Mouse (Mus musculus) retina, postnatal 7 days (tissue): ENCODE data around the gene Gm9918.
A peak's percentile ranks its signal among the peaks of the same experiment; 100 is the strongest.

Source experiments
- DNase-seq: peaks from one replicate; pipeline ENCODE4 v3.0.0-alpha.2; 2012; ENCODE audit warnings: low read depth, low spot score

Gene Gm9918

DNA sequence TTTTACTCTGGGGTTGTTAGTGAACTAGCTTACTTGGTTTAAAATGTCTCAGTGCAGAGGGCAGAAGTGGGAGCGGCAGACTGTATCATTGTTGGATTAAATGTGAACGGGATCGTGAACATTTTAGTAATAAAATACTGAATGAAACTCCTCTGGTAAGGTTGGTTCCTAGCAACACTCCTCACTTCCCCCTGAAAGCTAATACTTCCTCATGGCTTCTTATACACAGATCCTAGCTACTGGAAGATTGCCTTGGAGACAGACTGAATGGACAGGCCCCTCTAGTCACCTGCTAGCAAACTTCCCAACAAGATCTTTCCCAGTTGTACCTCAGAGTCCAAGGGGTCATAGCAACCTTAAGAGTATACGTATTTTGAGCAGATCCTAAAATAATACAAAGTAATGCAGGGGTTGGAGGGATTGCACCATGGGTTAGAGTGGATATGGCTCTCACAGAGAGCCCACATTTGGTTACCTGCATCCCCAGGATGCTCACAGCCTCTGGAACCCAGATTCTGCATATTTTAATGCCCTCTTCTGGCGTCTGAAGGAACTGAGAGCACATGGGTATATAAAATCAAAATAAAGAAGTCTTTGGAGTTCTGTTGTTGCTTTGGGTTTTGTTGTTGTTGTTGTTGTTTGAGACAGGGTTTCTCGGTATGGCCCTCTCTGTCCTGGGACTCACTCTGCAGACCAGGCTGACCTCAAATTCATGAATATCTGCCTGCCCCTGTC is 3.8 kb downstream of the Gm9918 start:
- DNase-seq = no peak

DNA sequence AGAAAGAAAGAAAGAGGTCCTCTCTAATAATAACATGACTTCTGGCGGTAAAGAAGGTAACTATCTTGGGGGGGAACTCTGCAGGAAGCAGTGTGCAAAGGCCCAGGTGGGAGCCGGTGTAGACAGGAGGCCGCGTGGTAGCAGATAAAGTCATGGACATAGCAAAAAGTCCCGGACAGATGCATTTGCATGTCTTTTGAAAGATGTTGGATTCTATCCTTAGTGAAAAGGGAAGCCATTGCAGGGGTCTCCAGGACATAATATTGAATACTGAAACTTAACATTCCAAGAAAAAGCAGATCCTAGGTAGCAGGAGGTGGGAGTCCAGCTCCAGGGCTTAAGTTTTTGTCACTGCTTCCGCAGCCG is 8.3 kb downstream of the Gm9918 start:
- no peak for DNase-seq

DNA sequence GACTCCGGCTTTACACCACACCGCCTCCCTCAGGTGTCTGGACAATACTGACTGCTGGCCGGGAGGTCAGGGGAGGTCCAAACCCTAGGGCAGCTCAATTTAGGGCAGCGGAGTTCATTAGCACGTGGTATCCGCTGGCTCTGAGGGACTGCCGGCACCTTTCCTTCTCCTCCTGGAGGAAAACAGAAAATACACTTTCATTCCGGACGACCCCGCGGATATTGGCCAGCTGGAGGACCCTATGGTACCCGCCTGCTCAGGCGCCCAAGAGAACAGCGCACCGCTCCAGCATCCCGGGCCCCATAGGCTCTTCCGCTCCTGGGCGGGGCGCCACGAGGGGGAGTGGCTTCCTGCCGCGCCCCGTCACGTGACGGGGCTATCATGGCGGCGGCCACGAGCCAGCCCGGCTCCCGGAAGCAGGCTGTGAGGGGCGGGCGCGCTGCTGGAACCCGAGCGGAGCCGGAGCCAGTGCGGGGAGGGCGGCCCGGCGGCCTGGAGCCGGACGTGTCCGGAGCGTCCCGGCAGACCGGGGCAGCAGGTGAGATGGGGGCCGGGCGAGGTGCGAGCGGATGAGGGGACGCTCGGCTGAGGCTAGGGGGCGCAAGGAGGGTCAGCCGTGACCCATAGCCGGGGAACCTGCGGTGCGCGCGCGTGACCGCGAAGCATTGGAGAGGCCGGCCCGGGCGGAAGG is 8.9 kb downstream of the Gm9918 start, which contains the start of gene Mfsd5:
Gene Mfsd5 (plus strand): TSS at position 363 of the 691 bp plus-strand sequence.
- peak; percentile 84 for DNase-seq

DNA sequence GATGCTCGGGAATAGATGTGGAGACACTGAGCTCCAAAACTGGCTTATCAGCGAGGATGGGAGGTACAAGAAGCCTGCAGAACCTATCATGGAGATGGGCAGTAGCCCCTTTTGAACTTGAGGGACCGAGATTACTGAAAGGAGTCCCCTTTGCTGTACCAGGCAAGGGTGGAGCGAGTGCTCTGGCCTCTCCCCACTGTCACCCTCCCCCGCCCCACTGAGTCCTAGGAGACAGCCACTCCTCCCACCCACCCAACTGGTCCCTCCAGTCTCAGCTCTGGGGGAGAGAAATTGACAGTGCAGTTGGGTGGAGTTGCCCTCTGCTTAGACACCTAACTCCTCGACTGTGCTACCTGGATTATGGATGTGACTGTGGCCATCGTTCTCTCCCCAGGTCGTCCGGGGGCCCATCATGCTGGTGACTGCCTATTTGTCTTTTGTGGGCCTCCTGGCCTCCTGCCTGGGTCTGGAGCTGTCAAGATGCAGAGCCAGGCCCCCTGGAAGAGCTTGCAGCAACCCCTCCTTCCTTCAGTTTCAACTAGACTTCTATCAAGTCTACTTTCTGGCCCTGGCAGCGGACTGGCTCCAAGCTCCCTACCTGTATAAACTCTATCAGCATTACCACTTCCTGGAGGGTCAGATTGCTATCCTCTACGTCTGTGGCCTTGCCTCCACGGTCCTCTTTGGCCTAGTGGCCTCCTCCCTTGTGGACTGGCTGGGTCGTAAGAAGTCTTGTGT is 9.6 kb downstream of the Gm9918 start:
- DNase-seq = no peak

DNA sequence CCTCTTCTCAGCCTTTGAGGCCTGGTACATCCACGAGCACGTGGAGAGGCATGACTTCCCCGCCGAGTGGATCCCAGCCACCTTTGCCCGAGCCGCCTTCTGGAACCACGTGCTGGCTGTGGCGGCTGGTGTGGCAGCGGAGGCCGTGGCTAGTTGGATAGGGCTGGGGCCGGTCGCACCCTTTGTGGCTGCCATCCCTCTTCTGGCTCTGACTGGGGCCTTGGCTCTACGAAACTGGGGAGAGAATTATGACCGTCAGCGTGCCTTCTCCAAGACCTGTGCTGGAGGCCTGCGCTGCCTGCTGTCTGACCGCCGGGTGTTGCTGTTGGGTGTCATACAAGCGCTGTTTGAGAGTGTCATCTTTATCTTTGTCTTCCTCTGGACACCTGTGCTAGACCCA is 10.3 kb downstream of the Gm9918 start:
- DNase-seq = no peak

DNA sequence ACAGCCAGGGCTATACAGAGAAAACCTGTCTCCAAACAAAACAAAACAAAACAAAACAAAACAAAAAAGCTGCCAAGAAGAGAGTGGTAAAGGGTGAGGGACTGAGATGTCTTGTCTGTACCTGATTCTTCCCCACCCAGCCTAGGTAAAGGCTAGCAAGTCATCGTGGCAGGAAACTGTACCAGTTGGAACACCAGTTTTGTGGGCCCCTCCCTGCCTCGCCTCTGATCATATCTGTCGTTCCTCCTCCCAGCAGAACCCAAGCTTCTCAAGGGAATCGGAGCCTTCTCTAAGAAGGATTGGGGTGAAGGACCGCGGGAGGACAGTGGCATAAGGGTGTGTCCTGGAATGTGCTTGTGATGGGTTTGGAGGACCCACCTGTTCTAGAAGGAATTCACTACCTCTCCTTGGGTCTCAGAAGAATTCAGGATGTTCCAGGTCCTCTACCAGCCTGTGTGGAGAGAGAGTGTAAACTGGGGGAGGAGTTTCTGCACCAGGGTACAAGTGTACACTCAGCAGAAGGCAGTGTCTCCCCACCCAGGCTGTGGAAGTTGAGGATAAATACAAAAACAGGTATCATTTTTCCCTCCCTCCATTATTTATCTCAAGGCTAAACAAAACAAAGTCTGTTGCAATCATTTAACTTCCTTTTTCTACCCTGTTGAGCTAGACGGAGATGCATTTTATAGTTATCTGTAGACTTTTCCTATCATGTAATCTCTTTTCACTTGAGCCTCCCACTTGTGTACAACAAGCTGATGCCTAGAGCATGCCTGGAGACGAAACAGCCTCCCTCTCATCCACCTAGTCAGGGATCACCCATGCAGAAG is 12.3 kb downstream of the Gm9918 start:
- no peak for DNase-seq

DNA sequence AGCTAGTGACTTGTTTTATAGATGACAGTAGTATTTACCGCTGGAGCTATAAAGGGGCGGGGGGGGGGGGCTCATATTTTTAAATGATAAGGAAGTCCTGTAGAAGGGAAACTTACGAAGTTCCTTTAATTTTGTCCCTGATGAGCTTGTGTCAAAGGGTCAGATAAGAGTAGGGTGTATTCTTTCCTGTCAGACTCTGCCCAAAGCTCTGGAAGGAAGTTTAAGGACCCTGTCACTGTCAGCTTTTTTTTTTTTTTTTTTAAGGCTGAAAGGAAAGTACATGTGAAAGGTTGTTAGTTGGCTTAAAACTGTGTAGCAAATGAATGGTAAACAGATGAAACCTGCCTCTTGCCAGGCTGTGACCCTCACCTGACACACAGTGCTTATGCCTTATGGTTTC is 13.3 kb downstream of the Gm9918 start:
- DNase-seq = no peak

DNA sequence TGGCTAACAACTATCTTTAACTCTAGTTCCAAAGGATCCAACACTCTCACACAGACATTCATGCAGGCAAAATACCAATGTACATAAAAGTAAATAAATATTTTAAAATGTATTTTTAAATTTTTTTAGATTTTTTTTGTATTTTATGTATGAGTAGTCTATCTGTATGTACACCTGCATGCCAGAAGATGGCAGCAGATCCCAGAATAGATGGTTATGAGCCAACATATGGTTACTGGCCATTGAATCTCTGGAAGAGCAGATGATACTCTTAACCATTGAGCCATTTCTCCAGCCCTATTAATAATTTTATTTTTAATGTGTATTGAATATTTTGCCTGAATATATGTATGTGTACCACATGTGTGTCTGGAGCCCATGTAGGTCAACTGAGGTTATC is 17.0 kb downstream of the Gm9918 start:
- DNase-seq = no peak

DNA sequence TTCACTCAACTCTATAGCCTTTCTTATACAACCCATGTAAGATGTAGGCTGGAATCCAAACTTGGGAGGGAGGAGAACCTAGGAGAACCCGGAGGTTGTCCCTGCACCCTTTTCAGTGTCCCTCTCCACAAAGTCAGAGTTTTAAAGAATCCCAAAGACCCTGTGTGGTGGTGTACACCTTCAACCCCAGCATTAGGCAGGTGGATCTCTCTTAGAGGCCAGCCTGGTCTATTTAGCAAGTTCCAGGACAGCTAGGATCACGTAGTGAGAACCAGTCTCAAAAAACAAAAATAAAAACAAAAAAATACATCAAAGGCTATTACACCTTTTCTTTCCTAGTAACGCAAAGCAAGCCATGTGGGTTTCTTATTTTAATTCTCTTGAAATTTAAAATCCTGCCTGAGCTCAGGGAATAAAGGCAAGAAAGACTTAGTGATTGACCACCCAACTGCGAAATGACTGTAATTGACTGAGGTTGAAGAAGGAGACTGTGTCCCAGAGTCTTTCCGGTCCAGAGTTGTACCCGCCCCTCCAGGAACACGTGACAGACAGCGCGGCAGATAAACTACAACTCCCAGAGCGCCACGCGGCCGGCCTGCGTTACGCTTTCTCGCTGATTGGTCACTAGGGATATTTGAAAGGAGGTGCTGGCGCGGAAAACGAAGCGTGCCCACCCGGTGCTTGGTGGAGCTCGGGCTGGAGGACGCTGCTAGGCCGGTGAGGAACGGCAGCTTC is 25.4 kb downstream of the Gm9918 start, which contains the start of gene Espl1:
Gene Espl1 (plus strand): TSS at position 634 of the 735 bp plus-strand sequence.
- DNase-seq = peak; percentile 79

DNA sequence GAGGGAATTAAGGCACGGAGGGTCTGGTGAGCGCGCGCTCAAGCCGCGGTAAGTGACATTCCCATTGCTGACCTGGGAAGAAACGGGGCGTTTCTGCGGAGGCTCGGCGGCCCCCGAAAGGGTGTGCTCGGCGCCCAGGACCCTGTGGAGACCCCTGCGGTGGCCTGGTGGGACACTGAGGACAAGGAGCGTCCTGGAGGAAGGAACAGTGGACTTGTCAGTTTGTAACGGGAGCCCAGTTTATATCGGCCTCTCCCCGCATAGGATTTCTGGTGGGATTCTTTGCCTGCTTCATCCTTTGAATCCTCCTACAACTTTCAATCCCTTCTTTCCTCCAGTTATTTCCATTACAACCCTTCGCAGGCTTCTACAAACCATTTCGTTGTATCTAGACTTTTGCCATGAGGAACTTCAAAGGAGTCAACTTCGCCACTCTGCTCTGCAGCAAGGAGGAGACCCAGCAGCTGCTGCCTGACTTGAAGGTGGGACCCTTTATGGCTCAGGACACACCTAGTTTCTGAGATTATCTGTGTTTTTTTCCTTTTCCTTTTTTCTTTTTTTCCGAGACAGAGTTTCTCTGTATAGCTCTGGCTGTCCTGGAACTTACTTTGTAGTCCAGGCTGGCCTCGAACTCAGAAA is 26.1 kb downstream of the Gm9918 start:
- DNase-seq = no peak

DNA sequence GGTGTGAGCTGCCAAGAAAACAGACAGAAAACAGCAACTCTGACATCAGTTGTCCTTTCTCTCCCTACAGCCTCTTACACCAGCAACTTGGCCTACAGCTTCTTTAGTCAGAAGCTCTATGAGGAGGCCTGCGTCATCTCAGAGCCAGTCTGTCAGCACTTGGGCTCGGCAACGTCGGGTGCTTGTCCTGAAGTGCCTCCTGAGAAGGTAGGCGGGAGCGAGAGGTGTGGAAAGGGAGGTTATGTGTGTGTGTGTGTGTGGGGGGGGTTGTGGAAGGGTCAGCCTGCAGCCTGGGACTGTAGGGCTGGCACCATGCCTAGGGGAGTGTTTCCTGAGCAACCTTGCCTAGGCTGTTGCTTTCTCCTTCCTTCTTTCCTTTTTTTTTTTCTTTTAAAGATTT is 32.2 kb downstream of the Gm9918 start:
- DNase-seq = no peak

DNA sequence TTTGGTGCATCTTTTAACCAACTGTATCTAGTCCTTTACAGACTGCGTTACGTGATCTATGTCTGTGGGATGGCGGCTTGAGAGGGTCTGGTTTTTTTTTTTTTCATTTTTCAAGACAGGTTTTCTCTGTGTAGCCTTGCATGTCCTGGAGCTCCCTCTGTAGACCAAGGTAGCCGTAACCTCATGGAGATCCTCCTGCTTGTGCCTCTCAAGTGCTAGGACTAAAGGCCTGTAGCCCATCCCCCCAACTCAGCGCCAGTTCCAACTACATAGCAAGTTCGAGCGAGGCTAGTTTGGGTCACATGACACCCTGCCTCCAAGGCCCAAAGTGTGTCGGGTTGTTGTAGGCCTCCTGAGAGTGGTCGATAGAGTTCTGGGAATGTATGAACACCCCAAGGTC is 38.4 kb downstream of the Gm9918 start:
- no peak for DNase-seq

DNA sequence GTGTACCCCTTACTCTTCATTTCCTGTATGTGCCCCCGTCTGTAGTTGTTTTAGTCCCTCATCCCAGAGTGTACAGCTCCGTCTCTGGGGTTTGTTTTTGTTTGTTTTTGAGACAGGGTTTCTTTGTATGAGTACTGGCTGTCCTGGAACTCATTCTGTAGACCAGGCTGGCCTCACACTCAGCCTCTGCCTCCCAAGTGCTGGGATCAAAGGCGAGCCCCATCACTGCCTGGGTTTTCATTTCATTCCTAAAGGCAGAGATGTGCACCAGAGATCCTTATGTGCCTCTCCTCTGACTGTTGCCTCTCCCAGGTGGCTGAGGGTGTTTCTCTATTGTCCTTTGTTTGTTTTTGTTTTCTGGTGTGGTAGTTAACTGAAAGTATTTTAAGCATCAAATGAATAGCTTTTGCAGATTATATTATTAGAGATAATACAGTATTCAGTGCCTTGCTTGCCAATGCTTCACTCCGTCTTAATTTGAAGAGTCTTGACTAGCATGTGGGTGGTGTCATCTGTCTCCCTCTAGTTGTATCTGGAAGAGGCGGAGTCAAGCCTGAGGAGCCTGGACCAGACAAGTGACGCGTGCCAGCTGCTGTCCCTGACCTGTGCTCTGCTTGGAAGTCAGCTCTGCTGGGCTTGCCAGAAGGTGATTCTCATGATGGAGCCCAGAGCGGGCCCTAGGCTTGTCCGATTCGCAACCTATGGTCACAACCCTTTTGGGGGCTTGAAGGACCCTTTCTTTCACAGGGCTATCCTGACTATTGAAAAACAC is 39.9 kb downstream of the Gm9918 start:
- DNase-seq = no peak

DNA sequence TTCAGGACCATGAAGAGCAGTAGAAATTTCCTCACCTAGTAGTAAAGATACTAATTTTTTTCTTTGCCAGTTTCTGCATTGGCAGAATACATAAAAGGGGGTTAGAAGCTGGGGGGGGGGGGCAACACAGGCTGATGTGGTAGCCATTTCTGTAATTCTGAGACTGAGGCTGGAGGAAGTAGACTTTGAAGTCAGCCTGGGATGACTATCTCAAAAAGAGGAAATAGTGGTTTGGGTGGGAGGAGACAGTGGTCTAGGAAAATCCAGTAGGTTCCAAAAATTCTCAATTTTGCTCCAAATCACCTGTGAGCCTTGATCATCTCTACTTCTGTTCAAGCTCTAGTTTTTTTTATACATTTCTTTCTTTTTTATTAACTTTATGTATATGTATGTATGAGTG is 41.1 kb downstream of the Gm9918 start:
- no peak for DNase-seq

DNA sequence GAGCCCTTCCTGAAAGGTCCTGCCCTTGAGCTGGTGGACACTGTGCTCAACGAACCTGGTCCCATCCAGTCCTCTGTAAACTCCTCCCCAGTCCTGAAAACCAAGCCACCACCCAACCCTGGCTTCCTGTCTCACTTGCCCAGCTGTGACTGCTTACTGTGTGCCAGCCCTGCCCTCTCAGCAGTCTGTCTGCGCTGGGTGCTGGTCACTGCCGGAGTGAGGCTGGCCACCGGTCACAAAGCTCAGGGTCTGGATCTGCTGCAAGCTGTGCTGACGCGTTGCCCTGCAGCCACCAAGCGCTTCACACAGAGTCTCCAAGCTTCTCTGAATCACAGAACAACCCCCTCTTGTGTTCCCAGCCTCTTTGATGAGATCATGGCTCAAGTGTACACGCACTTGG is 44.9 kb downstream of the Gm9918 start:
- no peak for DNase-seq

DNA sequence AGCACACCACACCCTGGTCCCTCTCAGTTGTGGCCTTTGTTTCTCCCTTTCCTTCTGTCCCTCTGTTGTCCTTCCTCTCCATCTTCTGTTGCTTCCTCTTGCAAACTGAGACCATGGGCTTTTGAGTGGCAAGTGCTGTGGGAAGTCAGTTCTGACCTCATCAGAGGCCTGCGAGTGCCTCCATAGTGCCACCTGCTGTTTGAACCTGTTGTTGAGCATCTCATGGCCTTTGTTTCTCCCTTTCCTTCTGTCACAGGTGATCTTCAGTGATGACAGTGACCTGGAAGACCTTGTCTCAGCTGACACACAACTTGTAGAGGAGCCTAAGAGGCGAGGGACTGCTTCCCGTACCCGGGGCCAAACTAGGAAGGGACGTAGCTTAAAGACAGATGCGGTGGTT is 45.9 kb downstream of the Gm9918 start:
- peak; percentile 46 for DNase-seq
